Mouse (Mus musculus) intestine, embryonic 15.5 days (tissue): ENCODE measurements around the gene Tspan2. TPM values are rescaled to one million over a fixed set of nuclear protein-coding genes. Genes with fewer than 3 reads are reported as not detected.

Experiments used
- polyA plus RNA-seq: library from polyadenylated mRNA; unstranded; fragments of >200 nt; fragmentation: Nextera tagmentation; extraction: Ambion mirVana; gene quantifications from 2 replicates; pipeline ENCODE4 v1.2.1, GENCODE M21; 2015

The Tspan2 gene
- polyA plus RNA-seq, 1 experiment from 2014 or later = 15.4 TPM

Other genes with a start within 250 kb of the Tspan2 start
- gene Tshb, start 48.2 kb downstream of the Tspan2 start, polyA plus RNA-seq = 0.11 and 0.27 TPM in 2 replicates
- not detected in 2 replicates for gene Sycp1, start 201.6 kb downstream of the Tspan2 start, polyA plus RNA-seq
- gene Nr1h5, start 229.6 kb downstream of the Tspan2 start, polyA plus RNA-seq = 0.06 and 0.15 TPM in 2 replicates